Mouse (Mus musculus): ENCODE results near the gene Asb10.

- TF ChIP-seq CTCF (IDR thresholded peaks at IDR 0.05; ENCODE audit: low read depth, low read length) (no peak), POLR2A (IDR thresholded peaks at IDR 0.05; ENCODE audit: borderline replicate concordance, low read depth, low read length) (no peak)
These were observed 54.0 kb downstream of the Asb10 start for GRCm38 (mm10) chr5:24486738-24487137.

Measured in bone marrow macrophage, adult 2 months (primary cell).